ENCODE assay signal across 7 mouse cellular contexts in the genomic region with DNA sequence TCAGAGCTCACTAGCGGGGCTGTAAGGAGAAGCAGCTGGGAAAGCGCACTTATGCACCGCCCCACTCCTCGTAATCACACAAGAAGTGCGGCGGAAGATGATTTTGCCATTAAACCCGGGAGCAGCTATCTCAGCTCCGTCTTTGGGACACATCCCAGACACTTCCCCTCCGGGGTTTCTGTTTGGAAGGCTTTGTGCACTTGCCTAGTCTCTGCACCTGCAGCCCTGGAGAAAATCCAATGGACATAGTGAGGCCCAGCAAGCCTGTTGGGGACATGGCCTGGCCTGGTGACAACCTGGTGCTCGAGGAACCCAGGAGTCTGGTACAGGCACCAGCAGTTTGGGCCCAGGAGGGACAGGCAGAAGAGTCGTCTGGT. TPM values are rescaled to one million over a fixed set of nuclear protein-coding genes. Genes with fewer than 3 reads are reported as not detected.
DNase-seq lines count a peak whose midpoint lies in the region; ATAC-seq and TF ChIP-seq lines count a peak whose summit lies in the region.

No protein-coding gene starts in this region.

- no peaks in the 10 kb centered on the region for H3K27me3 ChIP-seq in spleen, adult 2 months (ENCODE audit: control insufficient read depth, insufficient read depth, low read length)
- no peaks in the 10 kb centered on the region for H3K27me3 ChIP-seq in embryonic facial prominence, embryonic 11.5 days (ENCODE audit: control insufficient read depth, insufficient read depth, low read length)
- H3K27me3 ChIP-seq in hindbrain, embryonic 10.5 days (ENCODE audit: insufficient read depth, poor library complexity, severe bottlenecking): no peaks in the 10 kb centered on the region

- DNase-seq in spleen, adult 2 months (ENCODE audit: low read depth in 1 of 2, low spot score in 2 of 2): no peak
- DNase-seq in spleen, adult 18-20 months: no peak
- no peak for DNase-seq in embryonic facial prominence, embryonic 11.5 days (ENCODE audit: low spot score)
- DNase-seq in hindbrain, embryonic 10.5 days (ENCODE audit: low spot score): no peak
- DNase-seq in embryo, embryonic 11 days: no peak
- no peak for DNase-seq in left cerebral cortex, adult 9 months (ENCODE audit: low spot score in 2 of 2)

- no peaks in the 10 kb centered on the region; the same call in none of the 2 replicates for H3K4me1 ChIP-seq in spleen, adult 2 months (ENCODE audit: control insufficient read depth, insufficient read depth, insufficient read length)
- peaks cover 2% of the 10 kb centered on the region; the same call in 1 of the 2 replicates for H3K4me1 ChIP-seq in embryonic facial prominence, embryonic 11.5 days (ENCODE audit: control insufficient read depth, insufficient read depth, low read length)
- H3K4me1 ChIP-seq in hindbrain, embryonic 10.5 days (replicated peaks): peaks cover 28% of the 10 kb centered on the region

- H3K9ac ChIP-seq in embryonic facial prominence, embryonic 11.5 days (replicated peaks; ENCODE audit: low read length): no peak overlapping the region; the same call in 1 of the 2 replicates

- TF ChIP-seq CTCF in spleen, adult 2 months (IDR thresholded peaks at IDR 0.05; ENCODE audit: extremely low read depth, insufficient read depth, insufficient read length, insufficient replicate concordance): no peak

- no peak overlapping the region for H3K27ac ChIP-seq in spleen, adult 2 months (ENCODE audit: insufficient read depth, low read length)
- H3K27ac ChIP-seq in embryonic facial prominence, embryonic 11.5 days (replicated peaks; ENCODE audit: low read depth, low read length): no peak overlapping the region
- H3K27ac ChIP-seq in hindbrain, embryonic 10.5 days: peak overlapping the region; percentile 90

- TF ChIP-seq POLR2A in spleen, adult 2 months (IDR thresholded peaks at IDR 0.05; ENCODE audit: low read depth, low read length): no peak

- 8% methylated on average over 11 of the region's 11 CpGs for WGBS in spleen, adult 2 months
- 7% methylated on average over 11 of the region's 11 CpGs for WGBS in embryonic facial prominence, embryonic 11.5 days
- WGBS in hindbrain, embryonic 10.5 days: 10% methylated on average over 11 of the region's 11 CpGs

- peak overlapping the region; percentile 47 for H3K4me2 ChIP-seq in embryonic facial prominence, embryonic 11.5 days (ENCODE audit: low read depth, low read length)

- no peaks in the 10 kb centered on the region for H3K9me3 ChIP-seq in embryonic facial prominence, embryonic 11.5 days (replicated peaks; ENCODE audit: control insufficient read depth, low read length)
- no peaks in the 10 kb centered on the region for H3K9me3 ChIP-seq in hindbrain, embryonic 10.5 days

- H3K4me3 ChIP-seq in spleen, adult 2 months (ENCODE audit: extremely low read depth, insufficient read depth, insufficient read length): peak overlapping the region; percentile 58
- H3K4me3 ChIP-seq in embryonic facial prominence, embryonic 11.5 days (ENCODE audit: low read depth, low read length): peak overlapping the region; percentile 60
- peak overlapping the region; percentile 75 for H3K4me3 ChIP-seq in hindbrain, embryonic 10.5 days

- peaks cover 6% of the 10 kb centered on the region; the same call in 1 of the 2 replicates for H3K36me3 ChIP-seq in spleen, adult 2 months (ENCODE audit: control insufficient read depth, insufficient read depth, low read length)
- H3K36me3 ChIP-seq in embryonic facial prominence, embryonic 11.5 days (replicated peaks; ENCODE audit: control insufficient read depth, insufficient read depth, low read depth, low read length): peaks cover 5% of the 10 kb centered on the region
- peaks cover 17% of the 10 kb centered on the region for H3K36me3 ChIP-seq in hindbrain, embryonic 10.5 days

- ATAC-seq in embryonic facial prominence, embryonic 11.5 days (replicated peaks; ENCODE audit: insufficient number of reproducible peaks, low FRiP score, low TSS enrichment, low read depth): peak; percentile 40
- peak; percentile 20 for ATAC-seq in megakaryocyte-erythroid progenitor cell, adult 5-6 weeks (replicated peaks; ENCODE audit: low FRiP score, low TSS enrichment, poor library complexity, severe bottlenecking)

RNA-seq across cellular contexts. Expression of a gene that starts 0.3 kb away (rescaled TPM):
- 12.6 and 14.9 TPM in 2 replicates for polyA plus RNA-seq in spleen, adult 2 months (2012; rRNA removed)
- 92.2 and 92.3 TPM in 2 replicates for polyA plus RNA-seq in embryonic facial prominence, embryonic 11.5 days (2014; fragmentation: Nextera tagmentation; extraction: Ambion mirVana)
- polyA plus RNA-seq in hindbrain, embryonic 10.5 days (2016; fragmentation: Nextera tagmentation; extraction: Ambion mirVana): 89.7 and 98.6 TPM in 2 replicates
- 22.9 and 26.7 TPM in 2 replicates for total RNA-seq in megakaryocyte-erythroid progenitor cell, adult 5-6 weeks (2014; fragmentation: Nextera tagmentation)
- total RNA-seq in megakaryocyte-erythroid progenitor cell, adult 5-6 weeks (2017): 42.8 and 51.0 TPM in 2 replicates

RNA-seq across cellular contexts. Expression of a gene that starts 49.3 kb away (rescaled TPM):
- polyA plus RNA-seq in spleen, adult 2 months (2012; rRNA removed): 0.31 and 0.54 TPM in 2 replicates
- polyA plus RNA-seq in embryonic facial prominence, embryonic 11.5 days (2014; fragmentation: Nextera tagmentation; extraction: Ambion mirVana): 0.24 and 0.43 TPM in 2 replicates
- 0.30 and 0.52 TPM in 2 replicates for polyA plus RNA-seq in hindbrain, embryonic 10.5 days (2016; fragmentation: Nextera tagmentation; extraction: Ambion mirVana)
- not detected in 2 replicates for total RNA-seq in megakaryocyte-erythroid progenitor cell, adult 5-6 weeks (2014; fragmentation: Nextera tagmentation)
- total RNA-seq in megakaryocyte-erythroid progenitor cell, adult 5-6 weeks (2017): not detected in 2 replicates
